Mouse (Mus musculus): ENCODE data around the gene Armh3. TPM values are rescaled to one million over a fixed set of nuclear protein-coding genes. Genes with fewer than 3 reads are reported as not detected.

Armh3 gene
- total and polyA plus RNA-seq, 3 experiments: 1.1 to 4.9 (median 1.9) TPM

GRCm38 (mm10) chr19:45783181-45783932 is 214.9 kb downstream of the Armh3 start, which contains the start of gene Mgea5:
Gene Mgea5 (minus strand): TSS chr19:45783837.
- H3K36me3 ChIP-seq (replicated peaks in 1 of 2; ENCODE audit: control insufficient read depth in 1 of 2, insufficient read depth in 1 of 2, low read length in 1 of 2): peaks cover 14 to 30% of the 10 kb centered on the region in 2 experiments
- peak; percentile 97 for DNase-seq (ENCODE audit: extremely low read depth)
- no peaks in the 10 kb centered on the region for H3K9me3 ChIP-seq (replicated peaks; ENCODE audit: low read length)
- H3K27ac ChIP-seq (ENCODE audit: insufficient read depth, low read depth): peak within 1 kb of the TSS; percentile 78
- peak within 1 kb of the TSS; percentile 86 to 95 (median 93) for H3K4me3 ChIP-seq (replicated peaks in 1 of 3; ENCODE audit: low read depth in 2 of 3, low read length in 2 of 3, poor library complexity in 1 of 3)
- H3K79me2 ChIP-seq (replicated peaks; ENCODE audit: control insufficient read depth, extremely low read depth, insufficient read depth, poor library complexity, severe bottlenecking): peaks cover 45% of the 10 kb centered on the region
- dilution Hi-C loops (cut with MboI; ENCODE audit: extremely low pct_ligation_motif_present, extremely low pct_unique_long_range_greater_than_20kb, low sequenced_read_pairs): no loop called here
- peak; percentile 22; the same call in 1 of the 2 replicates for TF ChIP-seq POLR2AphosphoS2 (IDR thresholded peaks at IDR 0.05; ENCODE audit: low read depth, low read length)
- TF ChIP-seq UBTF (IDR thresholded peaks at IDR 0.05; ENCODE audit: low read depth, low read length): no peak
- no peak for TF ChIP-seq ZKSCAN1 (IDR thresholded peaks at IDR 0.05; ENCODE audit: borderline replicate concordance, low read depth, low read length)
- peak; percentile 100 for TF ChIP-seq CHD1 (IDR thresholded peaks at IDR 0.05; ENCODE audit: low read depth, low read length)
- no peak for TF ChIP-seq JUN (IDR thresholded peaks at IDR 0.05; ENCODE audit: insufficient read depth, low read depth, low read length)
- TF ChIP-seq JUND (conservative IDR thresholded peaks at IDR 0.05; ENCODE audit: low read depth, low read length): no peak
- no peak; the same call in 1 of the 2 replicates for TF ChIP-seq GABPA (IDR thresholded peaks at IDR 0.05; ENCODE audit: insufficient replicate concordance, low read depth, low read length)
- no peak for TF ChIP-seq CTCF (conservative IDR thresholded peaks at IDR 0.05 in 1 of 2, IDR thresholded peaks at IDR 0.05 in 1 of 2; ENCODE audit: low read depth in 2 of 2, low read length in 2 of 2)
- no peak for TF ChIP-seq MXI1 (IDR thresholded peaks at IDR 0.05; ENCODE audit: low read depth, low read length)
- peak; percentile 79; the same call in 1 of the 2 replicates for TF ChIP-seq NELFE (IDR thresholded peaks at IDR 0.05; ENCODE audit: low read depth, low read length)
- no peak for TF ChIP-seq SMC3 (IDR thresholded peaks at IDR 0.05; ENCODE audit: low read depth, low read length)
- no peak for TF ChIP-seq RCOR1 (conservative IDR thresholded peaks at IDR 0.05; ENCODE audit: low read depth, low read length)
- no peak for TF ChIP-seq E2F4 (IDR thresholded peaks at IDR 0.05; ENCODE audit: insufficient replicate concordance, low read depth, low read length)
- TF ChIP-seq MAZ (IDR thresholded peaks at IDR 0.05; ENCODE audit: low read depth, low read length): peak; percentile 96
- TF ChIP-seq PAX5 (IDR thresholded peaks at IDR 0.05; ENCODE audit: low read length): no peak
- no peak for TF ChIP-seq ZC3H11A (IDR thresholded peaks at IDR 0.05; ENCODE audit: low read depth, low read length)
- TF ChIP-seq BHLHE40 (IDR thresholded peaks at IDR 0.05; ENCODE audit: low read depth, low read length): peak; percentile 31; the same call in 1 of the 2 replicates
- no peak for TF ChIP-seq RAD21 (IDR thresholded peaks at IDR 0.05; ENCODE audit: low read depth, low read length)
- TF ChIP-seq ELF1 (IDR thresholded peaks at IDR 0.05; ENCODE audit: low read depth, low read length): peak; percentile 94
- TF ChIP-seq USF2 (conservative IDR thresholded peaks at IDR 0.05; ENCODE audit: low read depth, low read length): no peak
- no peak for TF ChIP-seq USF1 (IDR thresholded peaks at IDR 0.05; ENCODE audit: low read depth, low read length)
- no peak for TF ChIP-seq MYC (IDR thresholded peaks at IDR 0.05; ENCODE audit: low read depth, low read length)
- TF ChIP-seq MAX (IDR thresholded peaks at IDR 0.05; ENCODE audit: low read length): peak; percentile 46; the same call in 1 of the 2 replicates
- peak; percentile 66 for TF ChIP-seq IRF4 (IDR thresholded peaks at IDR 0.05; ENCODE audit: low read depth, low read length)
- 0 out of 2 replicates have a peak, but pooled peaks have one; percentile 53 for TF ChIP-seq KAT2A (IDR thresholded peaks at IDR 0.05; ENCODE audit: insufficient replicate concordance, low read length)
- TF ChIP-seq NRF1 (IDR thresholded peaks at IDR 0.05; ENCODE audit: low read depth, low read length): peak; percentile 90
- peak; percentile 17; the same call in 1 of the 2 replicates for TF ChIP-seq MEF2A (IDR thresholded peaks at IDR 0.05; ENCODE audit: borderline replicate concordance, low read depth, low read length)
- TF ChIP-seq CHD2 (IDR thresholded peaks at IDR 0.05; ENCODE audit: low read length): peak; percentile 97
- 0 out of 2 replicates have a peak, but pooled peaks have one; percentile 29 for TF ChIP-seq TBP (conservative IDR thresholded peaks at IDR 0.05; ENCODE audit: low read depth, low read length)
- TF ChIP-seq SIN3A (IDR thresholded peaks at IDR 0.05; ENCODE audit: low read length): peak; percentile 97
- TF ChIP-seq ZNF384 (IDR thresholded peaks at IDR 0.05; ENCODE audit: low read depth, low read length): no peak
- TF ChIP-seq EP300 (IDR thresholded peaks at IDR 0.05; ENCODE audit: low read length): no peak
- peak; percentile 75 for TF ChIP-seq POLR2A (IDR thresholded peaks at IDR 0.05; ENCODE audit: low read depth, low read length)
- TF ChIP-seq ETS1 (conservative IDR thresholded peaks at IDR 0.05; ENCODE audit: low read depth, low read length): no peak
- peak; percentile 19; the same call in 1 of the 2 replicates for TF ChIP-seq ZMIZ1 (IDR thresholded peaks at IDR 0.05; ENCODE audit: low read depth, low read length)
- peak; percentile 68 for TF ChIP-seq TCF12 (IDR thresholded peaks at IDR 0.05; ENCODE audit: low read depth, low read length)
- TF ChIP-seq HCFC1 (IDR thresholded peaks at IDR 0.05; ENCODE audit: low read depth, low read length): peak; percentile 81
- no peak for TF ChIP-seq MAFK (IDR thresholded peaks at IDR 0.05; ENCODE audit: insufficient replicate concordance, low read length)
- in situ Hi-C loops (cut with MboI; ENCODE audit: low pct_ligation_motif_present, low pct_unique_long_range_greater_than_20kb, low sequenced_read_pairs): no loop called here
- peak within 1 kb of the TSS; percentile 90 for H3K9ac ChIP-seq (ENCODE audit: insufficient read depth, low read depth)
- no peaks in the 10 kb centered on the region for H3K27me3 ChIP-seq (replicated peaks)
- peak within 1 kb of the TSS; percentile 97 for H3K4me2 ChIP-seq (ENCODE audit: insufficient read depth, low read depth, poor library complexity, severe bottlenecking)
- peaks cover 15 to 44% of the 10 kb centered on the region in 2 experiments for H3K4me1 ChIP-seq (ENCODE audit: control insufficient read depth in 1 of 2, insufficient read depth in 2 of 2)

Measured in CH12.LX (cell line).